Mouse (Mus musculus) kidney, adult 2 months (tissue): Measurements from ENCODE around the gene Nrxn3. TPM values are rescaled to one million over a fixed set of nuclear protein-coding genes. Genes with fewer than 3 reads are reported as not detected.

Experiments used
- DNase-seq: peaks from one replicate; pipeline ENCODE4 v3.0.0; 2021
- H3K27ac ChIP-seq: fragments of 200-500 bp; 2 replicates; pipeline ENCODE4 v1.5.1; 2012; ENCODE audit warnings: low read depth, low read length, control low read depth, inconsistent platforms; ENCODE audit not compliant: insufficient read depth
- H3K27me3 ChIP-seq: fragments of 200-500 bp; replicated peaks from 2 replicates; pipeline ENCODE4 v1.6.1; 2012; ENCODE audit warnings: mild to moderate bottlenecking, moderate library complexity, low read length, inconsistent platforms; ENCODE audit not compliant: control insufficient read depth, insufficient read depth
- H3K36me3 ChIP-seq: fragments of 200-500 bp; 2 replicates; pipeline ENCODE4 v1.6.1; 2012; ENCODE audit warnings: mild to moderate bottlenecking, moderate library complexity, low read length, inconsistent platforms; ENCODE audit not compliant: control insufficient read depth, insufficient read depth
- H3K4me1 ChIP-seq: fragments of 200-500 bp; 2 replicates; pipeline ENCODE4 v1.6.1; 2011; ENCODE audit warnings: low read length; ENCODE audit not compliant: control insufficient read depth, insufficient read depth
- H3K4me3 ChIP-seq: fragments of 200-500 bp; 2 replicates; pipeline ENCODE4 v1.5.1; 2011; ENCODE audit warnings: mild to moderate bottlenecking, low read depth, low read length, control low read depth; ENCODE audit not compliant: insufficient read depth
- CTCF ChIP-seq: fragments of 200-500 bp; conservative IDR thresholded peaks from 2 replicates; pipeline ENCODE4 v1.5.1; 2011; ENCODE audit warnings: low read depth, mild to moderate bottlenecking, control low read depth, low read length, moderate library complexity, mixed read lengths; ENCODE audit not compliant: insufficient read depth, insufficient read length
- POLR2A ChIP-seq: fragments of 200-500 bp; IDR thresholded peaks from one replicate; pipeline ENCODE4 v1.6.1; 2011; ENCODE audit warnings: low read depth, low read length, control low read depth
- WGBS: fragments of 180-500 bp; shearing (Covaris S2); methylation state at CpG from one replicate; pipeline ENCODE4 v1.1.7; 2018; 5-methylcytosine and 5-hydroxymethylcytosine counted together
- polyA plus RNA-seq: library from polyadenylated mRNA; depleted of rRNA; stranded (reverse); fragments of >200 nt; gene quantifications from 2 replicates; pipeline ENCODE4 v1.2.3, GENCODE M21; 2012

The Nrxn3 gene
- polyA plus RNA-seq, 1 experiment, result 0.39 TPM

GRCm38 (mm10) chr12:89093806-89094479 lies 371.3 kb downstream of the Nrxn3 start:
- TF ChIP-seq POLR2A, result no peak
- TF ChIP-seq CTCF, result no peak
- Histone ChIP-seq H3K27me3 (no peaks in the 10 kb centered on the region), H3K36me3 (no peaks in the 10 kb centered on the region), H3K4me3 (no peak overlapping the region), H3K27ac (no peak overlapping the region), H3K4me1 (no peaks in the 10 kb centered on the region)
- WGBS, result 68% methylated on average over 8 of the region's 8 CpGs
- no peak for DNase-seq

GRCm38 (mm10) chr12:89097561-89097960 lies 374.9 kb downstream of the Nrxn3 start:
- DNase-seq, result no peak
- Histone ChIP-seq H3K27ac (no peak overlapping the region), H3K27me3 (no peaks in the 10 kb centered on the region), H3K36me3 (no peaks in the 10 kb centered on the region), H3K4me3 (no peak overlapping the region), H3K4me1 (no peaks in the 10 kb centered on the region)
- 87% methylated on average over 2 of the region's 2 CpGs for WGBS
- TF ChIP-seq POLR2A (no peak), CTCF (no peak)

GRCm38 (mm10) chr12:89106029-89106733 lies 383.5 kb downstream of the Nrxn3 start:
- WGBS, result 11% methylated on average over 9 of the region's 9 CpGs
- H3K27ac ChIP-seq, result no peak overlapping the region
- H3K4me1 ChIP-seq, result no peaks in the 10 kb centered on the region
- H3K36me3 ChIP-seq, result no peaks in the 10 kb centered on the region
- no peaks in the 10 kb centered on the region for H3K27me3 ChIP-seq
- TF ChIP-seq POLR2A, result no peak
- peak; percentile 74 for TF ChIP-seq CTCF
- H3K4me3 ChIP-seq, result no peak overlapping the region
- peak; percentile 65 for DNase-seq

GRCm38 (mm10) chr12:89106881-89107584 lies 384.4 kb downstream of the Nrxn3 start:
- Histone ChIP-seq H3K4me3 (no peak overlapping the region), H3K4me1 (no peaks in the 10 kb centered on the region), H3K36me3 (no peaks in the 10 kb centered on the region), H3K27me3 (no peaks in the 10 kb centered on the region), H3K27ac (no peak overlapping the region)
- 38% methylated on average over 6 of the region's 6 CpGs for WGBS
- DNase-seq, result peak; percentile 29
- no peak for TF ChIP-seq CTCF
- no peak for TF ChIP-seq POLR2A

- Histone ChIP-seq H3K4me3 (no peak overlapping the region), H3K27ac (no peak overlapping the region), H3K36me3 (no peaks in the 10 kb centered on the region), H3K4me1 (no peaks in the 10 kb centered on the region), H3K27me3 (no peaks in the 10 kb centered on the region)
- TF ChIP-seq POLR2A (no peak), CTCF (no peak)
- 81% methylated on average over 7 of the region's 7 CpGs for WGBS
- no peak for DNase-seq
These were observed 387.2 kb downstream of the Nrxn3 start for GRCm38 (mm10) chr12:89109779-89110335.

GRCm38 (mm10) chr12:89128602-89129001 lies 405.9 kb downstream of the Nrxn3 start:
- WGBS, result 71% methylated on average over 4 of the region's 4 CpGs
- no peak for DNase-seq
- Histone ChIP-seq H3K27ac (no peak overlapping the region), H3K36me3 (no peaks in the 10 kb centered on the region), H3K27me3 (no peaks in the 10 kb centered on the region), H3K4me3 (no peak overlapping the region), H3K4me1 (no peaks in the 10 kb centered on the region)
- no peak for TF ChIP-seq CTCF
- no peak for TF ChIP-seq POLR2A
